Mouse (Mus musculus) embryonic facial prominence, embryonic 14.5 days (tissue): ENCODE data around the gene Thsd1. TPM values are rescaled to one million over a fixed set of nuclear protein-coding genes. Genes with fewer than 3 reads are reported as not detected.
A peak's percentile ranks its signal among the peaks of the same experiment; 100 is the strongest.

ENCODE experiments used
- ATAC-seq: fragments of 200-750 bp; cut with Nextera tagmentation; 2 replicates; pipeline ENCODE4 v1.8.0; 2017; ENCODE audit warnings: low read depth, moderate number of reproducible peaks, moderate TSS enrichment
- DNase-seq: peaks from one replicate; pipeline ENCODE4 v3.0.0-alpha.2; 2015; ENCODE audit warnings: low spot score
- H3K27ac ChIP-seq: fragments of 300-500 bp; sonication (generic); replicated peaks from 2 replicates; pipeline ENCODE4 v1.5.1; 2014; ENCODE audit warnings: low read depth, mild to moderate bottlenecking, low read length, moderate library complexity
- H3K27me3 ChIP-seq: fragments of 300-500 bp; sonication (generic); replicated peaks from 2 replicates; pipeline ENCODE4 v1.6.1; 2014; ENCODE audit warnings: low read length; ENCODE audit not compliant: control insufficient read depth, insufficient read depth
- H3K36me3 ChIP-seq: fragments of 300-500 bp; sonication (generic); 2 replicates; pipeline ENCODE4 v1.6.1; 2014; ENCODE audit warnings: low read length, mixed read lengths; ENCODE audit not compliant: control insufficient read depth, insufficient read depth
- H3K4me1 ChIP-seq: fragments of 300-500 bp; sonication (generic); 2 replicates; pipeline ENCODE4 v1.6.1; 2014; ENCODE audit warnings: antibody characterized with exemption, low read length; ENCODE audit not compliant: control insufficient read depth, insufficient read depth
- H3K4me2 ChIP-seq: fragments of 300-500 bp; sonication (generic); 2 replicates; pipeline ENCODE4 v1.6.1; 2014; ENCODE audit warnings: low read depth, mild to moderate bottlenecking, low read length, moderate library complexity, mixed read lengths
- H3K4me3 ChIP-seq: fragments of 300-500 bp; sonication (generic); 2 replicates; pipeline ENCODE4 v1.5.1; 2014; ENCODE audit warnings: low read depth, mild to moderate bottlenecking, low read length
- H3K9ac ChIP-seq: fragments of 300-500 bp; sonication (generic); 2 replicates; pipeline ENCODE4 v1.6.1; 2014; ENCODE audit warnings: low read depth, mild to moderate bottlenecking, low read length, moderate library complexity, mixed read lengths
- H3K9me3 ChIP-seq: fragments of 300-500 bp; sonication (generic); 2 replicates; pipeline ENCODE4 v1.6.1; 2016; ENCODE audit warnings: low read length; ENCODE audit not compliant: control insufficient read depth
- WGBS: fragments of 180-500 bp; shearing (Covaris S2); extraction: QIAGEN DNeasy Blood & Tissue Kit; methylation state at CpG from one replicate; pipeline ENCODE4 v1.1.7; 2014; 5-methylcytosine and 5-hydroxymethylcytosine counted together
- polyA plus RNA-seq: library from polyadenylated mRNA; unstranded; fragments of >200 nt; fragmentation: Nextera tagmentation; extraction: Ambion mirVana; gene quantifications from 2 replicates; pipeline ENCODE4 v1.2.1, GENCODE M21; 2014

Gene Thsd1
- polyA plus RNA-seq, 1 experiment from 2014 or later, result 11.2 TPM

GRCm38 (mm10) chr8:22207535-22207934 is 19.6 kb upstream of the Thsd1 start:
- H3K4me3 ChIP-seq, result no peak overlapping the region
- H3K36me3 ChIP-seq, result peaks cover 73% of the 10 kb centered on the region
- H3K4me2 ChIP-seq, result no peak overlapping the region
- H3K9ac ChIP-seq, result no peak overlapping the region
- H3K27me3 ChIP-seq, result no peaks in the 10 kb centered on the region
- no peak overlapping the region for H3K27ac ChIP-seq
- ATAC-seq (no peak), DNase-seq (no peak)
- WGBS, result 77% methylated on average over 4 of the region's 4 CpGs
- H3K4me1 ChIP-seq, result no peaks in the 10 kb centered on the region
- H3K9me3 ChIP-seq, result no peaks in the 10 kb centered on the region

DNA sequence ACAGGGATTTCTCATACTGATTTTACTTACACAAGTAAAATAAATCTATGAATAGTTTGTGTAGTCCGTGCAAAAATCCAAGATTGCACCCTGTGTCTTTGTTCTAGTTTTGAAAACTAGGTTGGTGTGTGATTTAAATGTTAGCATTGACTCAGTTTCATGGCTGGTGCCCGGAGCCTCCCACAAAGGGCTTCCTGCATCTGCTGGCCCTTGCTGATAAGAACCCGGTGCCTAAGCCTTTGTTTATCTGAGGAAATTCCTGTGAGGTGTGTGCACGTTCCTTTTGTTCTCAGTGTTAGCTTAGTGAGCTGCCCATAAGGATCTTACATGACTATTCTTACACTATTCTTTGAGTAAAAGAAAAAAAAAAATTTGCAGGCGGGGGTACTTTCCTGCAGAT is 18.1 kb upstream of the Thsd1 start:
- H3K36me3 ChIP-seq, result peaks cover 69% of the 10 kb centered on the region
- DNase-seq (peak; percentile 49), ATAC-seq (no peak)
- no peak overlapping the region for H3K4me3 ChIP-seq
- H3K27me3 ChIP-seq, result no peaks in the 10 kb centered on the region
- no peak overlapping the region for H3K9ac ChIP-seq
- no peak overlapping the region for H3K27ac ChIP-seq
- H3K9me3 ChIP-seq, result no peaks in the 10 kb centered on the region
- no peaks in the 10 kb centered on the region for H3K4me1 ChIP-seq
- no peak overlapping the region for H3K4me2 ChIP-seq
- 62% methylated on average over 5 of the region's 5 CpGs for WGBS

DNA sequence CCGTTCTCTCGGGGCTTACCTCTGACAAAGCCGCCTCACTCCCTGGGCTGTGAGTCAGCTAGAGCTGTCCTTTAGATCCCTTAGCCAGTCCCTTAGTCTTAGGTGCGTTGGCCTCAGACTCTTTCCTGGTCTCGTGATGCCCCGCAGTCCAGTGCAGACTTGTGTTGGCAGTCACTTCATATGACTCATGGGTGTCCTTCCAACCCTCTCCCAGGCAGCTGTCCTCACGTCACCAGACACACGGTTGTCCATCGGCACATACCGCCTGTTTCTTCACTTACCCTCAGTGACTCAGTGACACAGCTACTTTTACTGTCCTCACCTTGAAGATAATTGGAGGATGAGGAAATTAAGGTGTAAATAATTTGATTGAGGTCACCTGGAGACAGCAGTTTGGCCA is 12.3 kb upstream of the Thsd1 start:
- Histone ChIP-seq H3K4me1 (no peaks in the 10 kb centered on the region), H3K36me3 (peaks cover 85% of the 10 kb centered on the region), H3K9me3 (no peaks in the 10 kb centered on the region), H3K4me3 (no peak overlapping the region), H3K4me2 (no peak overlapping the region), H3K27ac (no peak overlapping the region), H3K9ac (no peak overlapping the region), H3K27me3 (no peaks in the 10 kb centered on the region)
- DNase-seq (no peak), ATAC-seq (no peak)
- WGBS, result 99% methylated on average over 10 of the region's 10 CpGs

DNA sequence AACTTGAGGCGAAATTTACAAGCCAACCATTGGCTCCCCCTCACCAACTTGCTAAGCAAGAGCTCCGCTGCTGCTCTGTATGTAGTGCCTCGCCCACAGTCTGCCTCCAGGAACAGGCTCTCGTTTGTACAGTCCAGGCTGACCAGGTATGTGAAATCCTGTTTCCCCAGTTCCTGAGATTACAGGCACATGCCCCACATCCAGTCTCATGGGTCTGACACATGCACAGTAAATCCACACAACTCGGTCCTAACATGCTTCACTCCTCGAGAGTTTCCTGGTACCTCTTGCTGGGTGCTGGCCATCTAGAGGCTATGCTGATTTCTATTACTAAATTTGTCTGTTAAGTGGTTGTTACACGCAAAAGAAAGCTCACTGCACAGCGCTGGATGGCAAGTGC is 752 bp upstream of the Thsd1 start:
- DNase-seq, result peak; percentile 14
- H3K4me3 ChIP-seq, result no peak overlapping the region
- no peak overlapping the region for H3K9ac ChIP-seq
- H3K9me3 ChIP-seq, result no peaks in the 10 kb centered on the region
- no peaks in the 10 kb centered on the region; the same call in none of the 2 replicates for H3K27me3 ChIP-seq
- H3K4me2 ChIP-seq, result no peak overlapping the region
- no peaks in the 10 kb centered on the region for H3K4me1 ChIP-seq
- 51% methylated on average over 8 of the region's 8 CpGs for WGBS
- no peak for ATAC-seq
- peaks cover 13% of the 10 kb centered on the region; the same call in 1 of the 2 replicates for H3K36me3 ChIP-seq
- no peak overlapping the region for H3K27ac ChIP-seq

- no peaks in the 10 kb centered on the region; the same call in none of the 2 replicates for H3K27me3 ChIP-seq
- DNase-seq, result peak; percentile 26
- H3K36me3 ChIP-seq, result 0 out of 2 replicates have a peak, but pooled peaks cover 2% of the 10 kb centered on the region
- peak overlapping the region; percentile 95 for H3K4me2 ChIP-seq
- H3K9ac ChIP-seq, result 0 out of 2 replicates have a peak overlapping the region, but pooled peaks have one; percentile 1
- WGBS, result 38% methylated on average over 7 of the region's 7 CpGs
- H3K27ac ChIP-seq, result peak overlapping the region; percentile 18; the same call in 1 of the 2 replicates
- peak overlapping the region; percentile 54; the same call in 1 of the 2 replicates for H3K4me3 ChIP-seq
- no peaks in the 10 kb centered on the region for H3K4me1 ChIP-seq
- ATAC-seq, result no peak
- no peaks in the 10 kb centered on the region for H3K9me3 ChIP-seq
Measured at GRCm38 (mm10) chr8:22228621-22229020, 1.5 kb downstream of the Thsd1 start.

- Histone ChIP-seq H3K9ac (no peak overlapping the region), H3K9me3 (no peaks in the 10 kb centered on the region), H3K27me3 (no peaks in the 10 kb centered on the region), H3K4me3 (no peak overlapping the region), H3K4me1 (no peaks in the 10 kb centered on the region), H3K4me2 (no peak overlapping the region), H3K36me3 (no peaks in the 10 kb centered on the region), H3K27ac (no peak overlapping the region)
- DNase-seq, result no peak
- WGBS, result 89% methylated on average over 9 of the region's 9 CpGs
- ATAC-seq, result no peak
Measured at GRCm38 (mm10) chr8:22242986-22243385, 15.9 kb downstream of the Thsd1 start.

DNA sequence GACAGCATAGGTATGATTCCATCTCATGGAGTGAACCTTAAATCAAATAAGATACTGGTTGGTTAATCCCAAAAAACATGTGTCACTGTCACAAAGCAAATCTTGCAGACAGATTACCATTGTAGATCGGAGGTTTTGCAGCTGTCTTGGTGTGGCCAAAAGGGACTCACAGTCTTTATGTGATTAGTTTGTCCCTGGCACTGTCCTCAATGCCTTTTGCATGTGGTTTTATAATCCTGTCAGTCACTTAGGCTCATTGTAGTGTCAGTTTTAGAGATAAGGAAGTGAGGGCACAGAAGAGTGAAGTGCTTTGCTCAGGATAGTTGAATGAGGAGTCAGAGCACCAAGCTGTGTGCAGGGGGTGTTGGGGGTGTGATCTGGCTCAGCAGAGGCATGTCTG is 18.6 kb downstream of the Thsd1 start:
- no peak overlapping the region for H3K4me2 ChIP-seq
- ATAC-seq (no peak), DNase-seq (no peak)
- H3K27ac ChIP-seq, result no peak overlapping the region
- H3K9ac ChIP-seq, result no peak overlapping the region
- no peak overlapping the region for H3K4me3 ChIP-seq
- no peaks in the 10 kb centered on the region for H3K4me1 ChIP-seq
- H3K9me3 ChIP-seq, result no peaks in the 10 kb centered on the region
- H3K27me3 ChIP-seq, result no peaks in the 10 kb centered on the region
- 64% methylated on average over 1 of the region's 1 CpGs for WGBS
- H3K36me3 ChIP-seq, result no peaks in the 10 kb centered on the region

DNA sequence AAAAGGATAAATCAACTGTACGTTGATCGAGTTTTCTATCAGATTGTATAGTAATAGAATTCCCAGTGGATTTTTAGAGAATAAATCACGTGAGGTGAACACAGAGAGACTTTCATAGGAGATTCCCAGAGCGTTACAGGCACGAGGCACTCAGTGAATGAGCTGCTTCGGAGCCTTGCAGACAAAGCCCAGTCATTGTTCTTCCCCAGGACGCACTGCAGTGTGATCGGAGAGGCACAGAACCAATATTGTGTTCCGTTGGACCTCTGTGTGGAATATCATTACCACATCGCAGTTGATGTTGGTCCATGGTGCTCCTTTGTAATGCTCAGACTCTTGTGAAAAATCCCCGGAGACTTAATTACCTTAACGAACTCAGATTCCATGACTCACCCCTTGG is 20.8 kb downstream of the Thsd1 start:
- DNase-seq (no peak), ATAC-seq (no peak)
- Histone ChIP-seq H3K4me1 (no peaks in the 10 kb centered on the region), H3K4me2 (no peak overlapping the region), H3K27ac (no peak overlapping the region), H3K27me3 (no peaks in the 10 kb centered on the region), H3K4me3 (no peak overlapping the region), H3K9me3 (no peaks in the 10 kb centered on the region), H3K9ac (no peak overlapping the region), H3K36me3 (no peaks in the 10 kb centered on the region)
- WGBS, result 61% methylated on average over 12 of the region's 12 CpGs

DNA sequence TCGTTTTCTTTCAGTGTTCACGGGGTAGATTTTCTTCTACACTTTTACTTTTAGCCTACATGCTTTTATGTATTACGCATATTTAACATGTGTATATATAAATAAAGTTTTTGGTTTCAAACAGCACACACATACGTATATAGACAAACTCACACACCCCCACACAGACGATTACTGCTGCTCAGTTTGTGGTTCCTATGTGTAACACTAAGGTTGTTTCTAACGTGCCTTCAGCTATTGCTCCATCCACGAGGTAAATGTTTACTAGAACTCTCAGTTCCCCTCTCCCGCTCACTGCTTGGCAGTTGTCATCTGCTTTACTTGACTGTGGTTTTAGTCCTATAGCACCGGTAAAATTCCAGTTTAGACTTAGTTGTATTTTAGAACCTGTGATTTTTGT is 22.0 kb downstream of the Thsd1 start:
- 76% methylated on average over 9 of the region's 9 CpGs for WGBS
- no peak for DNase-seq
- Histone ChIP-seq H3K4me3 (no peak overlapping the region), H3K36me3 (no peaks in the 10 kb centered on the region), H3K9me3 (0 out of 2 replicates have a peak, but pooled peaks cover 3% of the 10 kb centered on the region), H3K4me1 (no peaks in the 10 kb centered on the region), H3K9ac (no peak overlapping the region), H3K4me2 (no peak overlapping the region), H3K27me3 (no peaks in the 10 kb centered on the region), H3K27ac (no peak overlapping the region)
- no peak for ATAC-seq
